Mouse (Mus musculus) kidney, adult 2 months (tissue): ENCODE data around the gene Car3.

Source experiments
- CTCF ChIP-seq: fragments of 200-500 bp; conservative IDR thresholded peaks from 2 replicates; pipeline ENCODE4 v1.5.1; 2011; ENCODE audit warnings: low read depth, mild to moderate bottlenecking, control low read depth, low read length, moderate library complexity, mixed read lengths; ENCODE audit not compliant: insufficient read depth, insufficient read length
- POLR2A ChIP-seq: fragments of 200-500 bp; IDR thresholded peaks from one replicate; pipeline ENCODE4 v1.6.1; 2011; ENCODE audit warnings: low read depth, low read length, control low read depth

DNA sequence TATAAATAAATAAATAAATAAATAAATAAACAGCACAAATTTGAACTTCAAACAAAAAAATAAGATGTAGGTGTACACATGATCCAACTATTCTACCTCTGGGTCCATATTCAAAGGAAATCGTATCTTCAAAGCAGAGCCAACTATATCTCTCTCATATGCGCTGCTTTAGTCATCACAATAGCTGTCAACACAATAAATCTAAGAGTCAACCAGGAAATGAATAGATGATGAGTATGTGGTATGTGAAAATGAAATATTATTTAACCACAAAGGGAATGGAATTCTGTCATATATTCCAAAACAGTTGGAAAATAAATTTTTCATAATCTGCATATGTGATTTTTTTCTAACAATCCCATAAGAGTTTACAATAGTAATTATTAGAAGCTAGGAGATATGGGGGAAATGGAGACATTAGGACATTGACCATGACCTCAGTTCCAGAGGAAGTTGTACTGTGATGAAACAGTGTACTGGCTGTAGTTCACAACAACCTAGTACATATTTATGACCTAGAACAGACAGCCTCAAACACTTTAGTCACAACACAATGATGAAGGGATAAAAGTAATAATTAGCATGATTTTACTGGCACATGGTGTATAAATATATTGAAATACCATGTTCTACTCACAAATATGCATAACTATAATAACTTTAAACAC is 14.6 kb upstream of the Car3 start:
- TF ChIP-seq POLR2A (no peak), CTCF (no peak)
